Mouse (Mus musculus) thymus, postnatal 4 days (tissue): Measurements from ENCODE around the gene Prmt6.

Experiments used
- DNase-seq: peaks from one replicate; pipeline ENCODE4 v3.0.0; 2021

Prmt6 gene

DNA sequence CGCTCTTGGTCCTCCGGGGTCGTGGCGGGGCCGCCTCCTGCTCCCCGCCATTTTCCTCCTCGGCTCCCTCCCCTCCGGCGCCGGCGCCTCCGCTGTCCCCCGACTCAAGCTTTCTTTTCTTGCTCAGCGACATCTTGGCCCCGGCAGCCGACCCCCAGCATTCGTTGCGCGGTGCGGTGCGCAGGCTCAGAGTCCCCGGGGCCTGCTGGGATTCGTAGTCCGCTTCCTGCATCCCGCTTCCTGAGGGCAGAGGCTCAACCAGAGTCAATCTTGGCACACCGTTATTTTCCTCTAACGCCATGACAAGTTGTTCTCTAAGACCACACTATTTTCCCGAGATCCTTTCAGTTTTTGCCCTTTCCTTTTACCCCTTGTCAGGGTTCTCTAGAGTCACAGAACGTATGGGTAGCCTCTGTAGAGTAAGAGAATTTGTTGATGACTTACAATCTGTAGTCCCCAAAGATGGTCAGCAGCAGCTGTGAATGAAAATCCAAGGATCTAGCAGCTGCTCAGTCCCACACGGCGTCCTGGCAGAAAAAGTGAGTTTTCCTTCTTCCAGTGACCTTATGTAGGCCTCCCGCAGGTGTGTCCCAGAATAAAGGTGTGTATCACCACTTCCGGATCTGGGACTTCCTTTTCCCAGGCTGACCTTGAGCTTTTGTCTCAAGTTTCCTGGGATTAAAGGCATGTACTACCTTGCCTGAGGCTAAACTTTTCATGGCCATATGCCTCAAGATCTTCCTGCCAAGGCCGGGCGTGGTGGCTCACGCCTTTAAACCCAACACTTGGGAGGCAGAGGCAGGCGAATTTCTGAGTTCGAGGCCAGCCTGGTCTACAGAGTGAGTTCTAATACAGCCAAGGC lies at the start of gene Prmt6:
Prmt6 (minus strand) TSS at position 160 of the 862 bp plus-strand sequence.
- DNase-seq = peak; percentile 92

DNA sequence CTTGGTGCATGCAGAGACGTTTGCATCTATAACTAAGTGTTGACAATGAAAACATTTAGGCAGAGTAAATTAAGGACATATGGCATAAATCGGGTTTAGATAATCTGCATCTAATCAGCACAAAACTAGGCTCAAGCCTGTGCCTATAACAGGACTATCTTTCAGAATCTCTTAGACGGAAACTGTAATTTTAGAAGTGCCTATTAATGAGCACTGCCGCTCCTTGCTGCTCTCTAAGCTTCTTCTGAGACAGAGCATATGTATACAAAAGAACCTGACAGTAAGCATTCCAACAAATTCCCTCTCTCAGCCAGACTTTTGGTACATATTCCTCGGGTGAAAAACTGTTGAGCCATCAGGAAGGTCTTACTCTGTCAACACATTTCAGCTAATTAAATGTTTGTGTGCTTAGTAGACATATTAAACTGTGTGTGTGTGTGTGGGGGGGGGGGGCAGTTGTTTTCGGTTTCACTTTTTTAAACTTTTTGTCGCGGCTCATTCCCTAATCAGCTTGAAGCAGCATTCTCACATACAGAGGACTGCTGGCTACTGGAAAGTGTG lies 39.8 kb upstream of the Prmt6 start:
- DNase-seq = no peak

DNA sequence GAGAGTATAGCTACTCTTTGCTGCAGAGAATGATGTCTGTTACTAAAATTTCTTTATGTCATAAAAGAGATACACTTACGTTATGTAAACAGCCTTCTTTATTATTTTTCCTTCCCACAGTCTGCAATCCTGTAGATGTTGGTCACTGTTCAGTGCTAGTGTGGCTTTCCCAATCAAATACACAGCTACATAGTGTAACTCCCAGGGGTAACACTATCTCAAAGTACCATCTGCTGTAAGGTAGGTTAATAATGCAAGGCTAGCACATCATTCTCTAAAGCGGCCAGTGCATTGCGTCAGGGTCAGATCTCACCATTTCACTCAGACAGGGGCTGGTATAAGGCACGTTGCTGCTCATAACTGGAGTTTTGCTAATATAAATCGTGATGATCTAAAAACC lies 31.9 kb upstream of the Prmt6 start:
- DNase-seq = no peak

DNA sequence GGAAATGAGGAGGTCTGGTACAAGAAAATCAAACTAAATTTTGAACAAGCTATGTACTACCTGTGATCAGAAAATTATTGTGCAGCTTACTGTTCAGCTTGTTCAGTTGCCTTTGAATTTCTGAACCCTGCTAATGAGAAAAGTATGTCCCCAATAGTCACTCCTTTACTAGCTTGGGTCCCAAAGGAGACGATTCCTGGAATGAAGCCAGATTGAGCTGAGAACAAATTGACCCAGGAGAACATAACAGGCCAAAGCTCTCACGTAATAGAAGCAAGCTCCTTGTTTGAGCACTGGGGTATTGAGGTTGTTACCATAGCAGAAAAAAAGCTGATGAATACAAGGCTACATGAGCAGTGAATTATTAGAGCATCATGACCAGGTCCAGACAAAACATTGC lies 17.0 kb upstream of the Prmt6 start:
- DNase-seq = no peak

DNA sequence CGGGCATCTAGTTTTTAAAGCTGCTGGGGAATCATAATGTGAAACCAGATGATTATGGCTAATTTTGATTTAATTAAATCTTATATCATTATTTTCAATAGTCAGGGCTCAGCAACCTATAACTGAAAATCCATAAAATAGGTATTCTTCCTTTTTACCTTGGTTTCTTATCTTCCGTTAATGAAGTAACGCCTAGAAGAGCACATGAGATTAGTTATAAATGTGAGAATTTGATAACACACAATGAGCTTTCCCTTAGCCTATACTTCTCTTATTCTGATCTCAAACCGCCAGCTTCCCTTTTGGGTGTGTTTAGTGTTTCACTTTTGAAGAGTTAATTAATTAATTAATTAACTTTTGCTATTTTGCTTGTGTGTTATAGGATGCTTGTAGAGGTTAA lies 2.3 kb upstream of the Prmt6 start:
- no peak for DNase-seq

DNA sequence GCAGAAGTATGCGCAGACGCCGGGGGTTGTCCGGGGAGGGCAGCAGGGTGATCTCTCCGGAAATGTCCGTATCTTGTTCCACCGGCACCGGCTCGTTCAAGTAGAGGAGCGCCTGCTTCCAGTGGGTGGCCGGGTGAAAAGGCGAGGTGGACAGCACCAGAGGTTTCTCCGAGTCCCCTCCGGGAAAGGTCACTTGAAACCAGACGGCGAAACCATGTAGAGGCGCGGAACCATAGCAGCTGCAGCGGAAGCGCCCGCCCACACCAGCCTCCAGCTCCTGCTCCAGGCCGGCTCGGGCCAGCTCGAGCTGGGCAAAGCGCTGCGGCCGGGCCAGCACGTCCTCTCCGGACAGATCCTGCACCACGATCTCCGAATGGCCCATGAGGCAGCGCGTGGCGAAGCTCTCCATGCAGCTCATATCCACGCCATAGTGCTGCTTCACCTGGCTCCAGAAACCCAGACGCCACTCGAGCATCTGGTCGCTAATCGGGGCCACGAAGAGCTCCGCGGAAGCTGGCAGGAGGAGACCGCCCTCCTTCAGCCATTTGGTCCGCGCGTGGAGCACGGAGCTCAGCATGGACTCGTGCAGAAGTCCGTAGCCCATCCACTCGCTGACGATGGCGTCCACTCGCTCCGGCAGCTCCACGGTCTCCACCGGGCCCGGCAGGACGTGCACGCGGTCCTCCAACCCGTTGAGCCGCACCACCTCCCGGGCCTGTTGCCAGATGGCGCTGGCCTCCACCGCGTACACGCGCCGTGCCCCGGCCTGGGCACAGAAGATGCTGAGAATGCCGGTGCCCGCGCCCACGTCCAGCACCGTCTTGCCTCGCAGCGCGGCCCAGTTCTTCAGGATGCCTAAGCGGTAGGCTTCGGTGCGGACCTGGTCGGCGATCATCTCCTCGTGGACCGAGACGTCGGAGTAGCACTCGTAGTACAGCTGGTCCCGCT lies 633 bp downstream of the Prmt6 start:
- DNase-seq = peak; percentile 70

DNA sequence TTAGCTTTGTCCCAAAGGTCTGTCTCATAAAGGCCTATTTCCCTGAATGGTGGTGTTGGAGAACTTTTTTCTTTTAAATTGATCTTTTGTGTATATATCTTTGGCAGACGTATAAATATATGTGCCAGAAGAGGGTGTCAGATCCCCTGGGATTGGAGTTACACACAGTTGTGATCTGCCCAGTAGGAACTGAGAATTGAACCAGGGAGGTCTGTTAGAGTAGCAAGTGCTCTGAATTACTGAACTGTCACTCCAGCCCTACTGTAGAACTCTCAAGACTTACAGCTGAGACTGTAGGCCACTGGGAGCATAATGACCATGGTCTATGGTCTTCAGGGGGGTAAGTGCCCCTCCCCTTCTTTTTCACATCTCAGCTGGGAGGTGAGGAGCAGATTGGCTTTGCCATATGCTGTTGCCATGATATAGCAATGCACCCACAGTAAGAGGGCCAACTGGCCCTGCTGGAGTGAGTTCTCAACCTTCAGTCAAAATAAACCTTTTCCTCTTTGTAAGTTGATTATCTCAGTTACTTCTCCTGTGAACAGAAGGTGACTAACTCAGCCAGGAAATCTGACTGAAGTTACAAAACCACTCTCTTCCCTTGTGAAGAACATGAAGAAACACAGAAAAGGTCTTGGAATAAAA lies 13.9 kb downstream of the Prmt6 start:
- no peak for DNase-seq
